Mouse (Mus musculus) frontal cortex, adult (tissue): ENCODE results near the gene Plb1.

Source experiments
- ATAC-seq: cut with Nextera tagmentation; 2 replicates; pipeline ENCODE4 v1.9.2; 2017; ENCODE audit warnings: mild to moderate bottlenecking, moderate library complexity, mixed read lengths; ENCODE audit not compliant: low TSS enrichment

Plb1 gene

DNA sequence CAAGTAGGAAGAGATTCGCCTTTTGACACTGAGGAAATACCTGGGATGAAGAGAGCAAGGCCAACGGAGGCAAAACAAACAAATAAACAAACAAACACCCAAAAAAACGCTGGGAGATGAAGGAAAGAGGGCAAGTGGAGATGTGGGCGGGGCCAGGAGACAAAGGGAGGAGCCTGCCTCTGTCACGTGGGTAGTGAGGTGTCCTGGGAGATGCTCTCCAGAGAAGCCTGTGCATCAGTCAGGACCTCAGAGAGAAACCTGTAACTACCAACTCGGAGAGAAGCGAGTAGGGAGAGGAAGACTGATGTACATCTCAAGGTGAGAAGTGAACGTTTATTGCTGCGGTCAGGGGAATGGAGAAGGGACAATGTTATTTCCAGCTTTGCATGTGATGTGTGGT is at the start of gene Plb1:
Plb1 (plus strand) TSS at position 235 of the 400 bp plus-strand sequence.
- no peak for ATAC-seq

- no peak for ATAC-seq
Observed at GRCm38 (mm10) chr5:32182885-32183629, 49.5 kb upstream of the Plb1 start.

DNA sequence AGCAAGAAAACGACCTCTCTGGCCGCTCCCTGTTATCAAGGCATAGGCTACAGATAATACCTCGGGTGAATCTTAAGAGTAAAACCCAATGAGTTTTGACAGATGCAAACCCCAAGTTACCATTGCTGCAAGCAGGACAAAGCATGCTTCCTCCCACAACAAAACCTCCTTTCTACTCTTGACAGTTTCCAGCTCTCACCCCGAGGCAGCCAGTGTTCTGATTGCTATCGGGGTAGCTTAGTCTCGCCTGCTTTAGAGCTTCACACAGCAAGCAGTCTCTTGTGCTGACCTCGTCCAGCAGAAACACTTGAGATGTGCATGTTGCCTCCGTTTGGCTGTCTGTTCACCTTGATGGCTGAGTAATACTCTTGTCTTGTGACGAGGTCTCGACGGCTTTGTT is 44.8 kb upstream of the Plb1 start:
- no peak for ATAC-seq

GRCm38 (mm10) chr5:32191259-32191658 is 41.2 kb upstream of the Plb1 start:
- no peak for ATAC-seq

DNA sequence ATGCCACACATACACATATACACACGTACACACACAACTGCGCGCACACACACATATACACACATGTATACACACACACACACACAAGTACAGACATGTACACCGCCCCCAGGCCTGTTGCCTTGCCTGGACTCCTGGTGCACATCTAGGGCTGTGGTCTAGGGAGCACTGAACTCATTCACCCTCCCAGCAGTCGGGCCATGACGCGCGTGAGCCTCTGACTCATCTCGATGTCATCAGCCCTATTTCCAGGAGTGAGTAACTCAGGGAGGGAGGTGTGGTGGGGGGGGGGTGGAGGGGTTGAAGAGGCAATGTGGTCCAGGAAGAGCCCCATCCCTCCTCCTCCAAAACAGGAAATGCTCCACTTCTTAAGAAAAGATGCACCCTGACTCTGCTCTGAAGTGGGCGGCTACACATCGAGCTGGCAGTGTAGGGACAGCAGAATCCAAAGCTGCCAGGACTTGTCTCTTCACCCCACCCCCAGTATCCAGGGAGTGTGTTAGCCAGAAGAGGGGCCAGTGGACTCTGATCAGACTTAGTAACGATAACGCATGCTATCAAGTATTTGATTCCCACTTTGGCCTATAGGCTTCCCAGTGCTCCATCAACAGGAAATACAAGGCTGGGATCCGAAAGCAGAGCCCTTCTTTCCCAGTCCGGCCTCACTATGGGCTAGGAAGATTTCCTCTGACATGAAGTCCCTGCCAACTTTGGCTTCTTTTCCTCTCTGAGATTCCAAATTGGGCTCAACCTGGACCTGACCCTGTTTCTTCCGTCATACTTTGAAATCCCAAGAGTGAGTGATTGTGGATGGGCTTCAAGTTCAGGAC is 40.3 kb upstream of the Plb1 start:
- ATAC-seq: peak; percentile 13; the same call in 1 of the 2 replicates

DNA sequence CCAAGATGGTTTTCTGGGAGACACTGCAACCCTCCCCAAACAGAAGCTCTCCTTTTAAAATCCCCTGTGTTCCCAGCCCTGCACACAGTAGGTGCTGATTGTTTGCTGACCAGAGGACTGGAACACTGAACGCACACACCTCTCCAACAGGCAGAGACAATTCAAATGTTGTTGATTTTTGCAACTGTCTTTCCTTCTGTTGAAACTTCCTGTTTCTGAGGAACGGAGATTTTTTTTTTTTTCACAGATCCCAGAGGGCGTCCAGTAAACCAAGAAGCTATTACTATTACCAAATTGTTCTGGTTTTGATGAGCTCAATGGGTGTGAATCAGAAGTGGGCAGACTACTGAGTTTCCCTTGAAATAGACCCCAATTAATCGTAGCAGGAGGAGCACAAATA is 38.3 kb upstream of the Plb1 start:
- no peak for ATAC-seq

GRCm38 (mm10) chr5:32195857-32196609 is 36.5 kb upstream of the Plb1 start:
- ATAC-seq: no peak

DNA sequence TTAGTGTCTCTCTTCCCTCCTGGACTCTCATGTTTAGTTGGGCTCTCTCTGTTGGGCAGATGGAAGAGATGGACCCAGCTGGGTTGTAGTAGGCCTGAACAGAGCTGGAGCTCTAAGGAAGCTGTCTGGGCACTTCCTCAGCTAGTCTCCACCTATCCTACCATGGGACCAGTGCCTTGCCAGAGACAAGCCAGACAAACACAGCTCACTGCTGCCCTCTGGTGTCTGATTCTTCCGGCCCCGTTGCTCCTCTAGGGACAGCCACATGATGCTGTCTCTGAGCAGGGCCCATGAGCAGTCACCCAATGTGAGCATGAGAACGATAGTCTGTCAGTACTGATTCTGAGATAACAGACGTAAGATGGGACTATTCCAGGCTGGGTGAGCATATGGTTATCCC is 34.8 kb upstream of the Plb1 start:
- peak; percentile 93 for ATAC-seq

GRCm38 (mm10) chr5:32199136-32199535 is 33.4 kb upstream of the Plb1 start:
- ATAC-seq: no peak

- peak; percentile 58 for ATAC-seq
Observed at GRCm38 (mm10) chr5:32199594-32199993, 32.9 kb upstream of the Plb1 start.

GRCm38 (mm10) chr5:32204653-32205052 is 27.9 kb upstream of the Plb1 start:
- ATAC-seq: no peak

GRCm38 (mm10) chr5:32206726-32207125 is 25.8 kb upstream of the Plb1 start:
- no peak for ATAC-seq

DNA sequence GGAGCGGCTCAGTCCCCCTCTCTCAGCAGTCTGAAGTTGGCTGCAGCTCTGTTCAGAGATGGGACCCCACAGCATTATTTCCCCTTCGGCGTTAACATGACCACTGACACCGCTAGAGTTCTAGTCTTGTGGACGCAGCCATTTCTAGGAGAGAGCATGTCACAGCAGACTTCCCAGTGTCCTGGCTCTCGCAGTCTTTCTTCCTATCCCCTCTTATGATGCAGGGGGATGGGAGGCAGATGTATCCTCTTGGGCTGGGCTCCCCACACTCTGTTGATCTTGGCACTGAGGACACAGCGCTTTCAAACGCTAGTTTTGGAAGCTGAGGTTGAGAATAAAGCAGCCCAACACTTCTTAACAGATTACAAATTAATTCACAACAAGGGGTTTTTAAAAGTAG is 24.0 kb upstream of the Plb1 start:
- ATAC-seq: no peak

- ATAC-seq: no peak
Observed at GRCm38 (mm10) chr5:32211011-32211410, 21.5 kb upstream of the Plb1 start.

DNA sequence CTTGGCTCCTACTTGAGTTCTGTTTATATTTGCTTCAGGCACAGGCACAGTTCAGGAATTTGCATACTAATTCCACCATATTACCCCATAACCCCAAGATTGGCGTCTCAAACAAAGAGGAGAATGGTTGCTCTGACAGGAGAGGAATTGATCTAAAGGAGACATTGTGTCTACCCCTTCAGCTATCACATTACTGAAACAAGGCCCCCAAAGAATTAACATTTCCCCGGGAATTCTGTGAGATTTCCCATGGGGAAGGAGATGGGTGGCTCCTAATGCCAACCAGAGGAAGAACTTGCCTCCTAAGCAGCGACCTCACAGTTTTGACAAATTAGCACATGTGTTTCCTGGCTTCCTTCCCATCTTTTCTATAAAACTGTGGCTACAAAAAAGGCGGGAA is 18.8 kb upstream of the Plb1 start:
- no peak for ATAC-seq

- ATAC-seq: no peak
Observed at GRCm38 (mm10) chr5:32215510-32215909, 17.0 kb upstream of the Plb1 start.

- no peak for ATAC-seq
Observed at GRCm38 (mm10) chr5:32216465-32216864, 16.0 kb upstream of the Plb1 start.

DNA sequence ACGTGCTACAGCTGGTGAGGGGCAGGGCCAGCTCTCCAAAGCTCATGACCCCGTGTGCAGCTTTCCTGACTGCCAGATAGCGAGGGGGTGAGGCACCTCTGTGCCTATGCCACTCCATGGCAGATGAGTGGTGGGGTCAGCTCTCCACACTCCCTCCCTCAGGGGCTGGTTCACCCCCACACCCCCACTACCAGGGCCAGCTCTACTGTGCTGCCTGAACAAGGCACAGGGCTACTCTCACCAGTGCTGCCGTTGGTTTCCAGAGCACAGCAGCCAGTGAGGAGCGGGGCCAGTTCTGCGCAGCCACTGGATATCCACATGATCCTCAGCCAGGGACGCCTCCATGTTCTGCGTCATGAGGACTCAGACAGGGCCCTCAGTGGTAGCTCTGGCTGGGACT is 15.0 kb upstream of the Plb1 start:
- ATAC-seq: no peak

DNA sequence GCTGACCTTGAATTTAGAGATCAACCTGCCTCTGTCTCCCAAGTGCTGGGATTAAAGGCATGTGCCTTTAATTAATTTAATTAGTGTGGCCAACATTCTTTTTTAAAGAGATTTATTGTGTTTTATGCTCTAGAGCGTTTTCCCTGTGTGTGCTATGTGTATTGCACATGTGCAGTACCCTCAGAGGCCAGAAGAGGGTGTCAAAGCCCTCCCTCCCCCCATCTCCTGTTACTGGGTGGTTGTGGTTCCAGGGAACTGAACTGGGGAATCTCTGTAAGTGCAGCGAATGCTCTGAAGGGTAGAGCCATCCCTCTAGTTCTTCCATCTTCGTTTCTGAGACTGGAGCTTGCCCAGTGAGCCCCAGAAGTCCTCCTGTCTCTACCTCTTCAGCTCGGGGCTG is 2.1 kb upstream of the Plb1 start:
- ATAC-seq: no peak

DNA sequence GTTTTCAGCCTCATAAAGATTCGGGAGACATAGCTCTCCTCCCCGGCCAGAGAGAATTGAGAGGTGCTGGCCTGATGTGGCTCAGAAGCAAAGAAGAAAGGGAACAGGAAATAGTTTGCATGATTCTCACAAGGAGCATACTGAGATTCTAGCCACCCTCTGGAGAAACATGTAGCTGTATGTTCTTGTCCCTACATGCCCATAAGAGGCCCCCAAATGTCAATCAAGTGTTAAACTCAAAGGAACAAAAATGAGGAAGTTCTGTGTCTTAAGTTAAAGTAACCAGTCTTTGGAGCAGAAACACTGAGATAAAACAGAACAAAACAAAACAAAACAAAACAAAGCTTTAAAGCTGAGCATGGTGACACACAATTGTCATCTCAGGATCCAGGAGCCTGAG is 6.8 kb downstream of the Plb1 start:
- no peak for ATAC-seq

DNA sequence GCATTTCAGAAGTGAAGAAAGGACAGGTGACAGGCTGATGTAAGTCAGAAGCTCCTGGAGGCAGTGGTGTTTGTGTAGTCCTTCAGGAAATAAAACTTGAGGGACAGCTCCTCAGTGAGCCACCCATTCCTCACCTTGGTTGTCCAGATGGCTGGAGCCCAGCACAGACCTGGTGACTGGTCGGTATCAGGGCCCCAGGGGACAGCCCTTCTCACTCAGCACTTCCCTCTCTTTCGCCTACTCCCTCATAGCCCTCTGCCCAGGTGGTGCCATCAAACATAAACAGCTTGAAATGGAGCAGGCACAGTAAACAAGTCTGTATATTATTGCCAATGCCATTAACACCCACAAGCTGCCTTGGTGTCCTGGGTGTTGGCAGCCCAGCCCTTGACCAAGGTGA is 8.2 kb downstream of the Plb1 start:
- ATAC-seq: no peak

DNA sequence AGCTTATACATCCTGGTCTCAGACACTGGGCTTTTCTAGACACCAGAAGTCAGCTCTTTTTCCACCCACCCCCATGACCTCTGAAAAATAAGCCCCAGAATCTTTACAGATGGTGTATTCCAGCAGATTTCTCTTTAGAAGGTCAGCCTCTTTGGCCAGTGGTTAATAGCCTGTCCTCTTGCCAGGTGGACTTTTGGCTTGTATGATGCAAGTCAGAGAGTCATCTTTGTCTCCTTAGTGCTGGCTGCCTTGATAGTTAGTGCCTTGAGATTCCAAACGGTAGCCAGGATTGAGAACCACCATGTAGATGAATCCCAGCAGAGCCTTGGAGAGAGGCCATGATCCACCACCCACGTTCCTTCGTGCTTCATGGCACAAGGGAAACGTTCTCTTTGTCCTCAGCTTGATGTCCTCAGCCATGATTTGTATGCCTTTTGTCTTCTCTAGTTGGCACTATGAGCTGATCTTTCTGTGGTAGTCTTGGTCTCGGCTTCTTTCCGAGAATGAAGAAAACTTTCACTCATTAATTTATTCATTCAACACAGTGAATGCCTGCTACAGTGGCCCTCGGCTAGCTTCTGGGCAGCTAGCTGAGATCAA is 10.9 kb downstream of the Plb1 start:
- no peak for ATAC-seq
